Mouse (Mus musculus): ENCODE results near the gene Ice2.

Ice2 gene

GRCm38 (mm10) chr9:69419476-69419875 is 21.8 kb downstream of the Ice2 start:
- peak; percentile 28 for DNase-seq

GRCm38 (mm10) chr9:69430531-69430930 is 32.8 kb downstream of the Ice2 start:
- DNase-seq = no peak

GRCm38 (mm10) chr9:69431863-69432555 is 34.3 kb downstream of the Ice2 start:
- peak; percentile 45 for DNase-seq

GRCm38 (mm10) chr9:69435194-69435593 is 37.5 kb downstream of the Ice2 start:
- DNase-seq = no peak

GRCm38 (mm10) chr9:69435662-69436061 is 38.0 kb downstream of the Ice2 start:
- no peak for DNase-seq

GRCm38 (mm10) chr9:69439805-69440357 is 42.2 kb downstream of the Ice2 start:
- peak; percentile 60 for DNase-seq

GRCm38 (mm10) chr9:69442471-69443038 is 44.8 kb downstream of the Ice2 start:
- DNase-seq = peak; percentile 43

- no peak for DNase-seq
Measured at GRCm38 (mm10) chr9:69443203-69443602, 45.5 kb downstream of the Ice2 start.

- DNase-seq = no peak
Measured at GRCm38 (mm10) chr9:69448801-69449200, 51.1 kb downstream of the Ice2 start.

GRCm38 (mm10) chr9:69450636-69451035 is 52.9 kb downstream of the Ice2 start:
- no peak for DNase-seq

- no peak for DNase-seq
Measured at GRCm38 (mm10) chr9:69451886-69452810, 54.4 kb downstream of the Ice2 start.

- DNase-seq = peak; percentile 80
Measured at GRCm38 (mm10) chr9:69453066-69453900, 55.6 kb downstream of the Ice2 start, which contains the start of gene Anxa2. Anxa2 (plus strand) TSS chr9:69453620.

GRCm38 (mm10) chr9:69453901-69454666 is 56.4 kb downstream of the Ice2 start:
- no peak for DNase-seq

- DNase-seq = no peak
Measured at GRCm38 (mm10) chr9:69454691-69455090, 57.0 kb downstream of the Ice2 start.

GRCm38 (mm10) chr9:69455391-69455790 is 57.7 kb downstream of the Ice2 start:
- peak; percentile 52 for DNase-seq

- no peak for DNase-seq
Measured at GRCm38 (mm10) chr9:69456406-69457075, 58.8 kb downstream of the Ice2 start.

- no peak for DNase-seq
Measured at GRCm38 (mm10) chr9:69457143-69457542, 59.4 kb downstream of the Ice2 start.

GRCm38 (mm10) chr9:69457747-69458625 is 60.3 kb downstream of the Ice2 start:
- DNase-seq = peak; percentile 66

GRCm38 (mm10) chr9:69458982-69459381 is 61.3 kb downstream of the Ice2 start:
- peak; percentile 64 for DNase-seq

- no peak for DNase-seq
Measured at GRCm38 (mm10) chr9:69459876-69460275, 62.2 kb downstream of the Ice2 start.
